Mouse (Mus musculus) myocyte (in vitro differentiated cells): ENCODE measurements around the gene Vamp5. TPM values are rescaled to one million over a fixed set of nuclear protein-coding genes. Genes with fewer than 3 reads are reported as not detected.

Experiments
- H3K27me3 ChIP-seq: one replicate; pipeline ENCODE4 v1.6.1; 2011; ENCODE audit not compliant: control insufficient read depth, insufficient read depth, insufficient read length
- H3K36me3 ChIP-seq: one replicate; pipeline ENCODE4 v1.6.1; 2011; ENCODE audit not compliant: control insufficient read depth, insufficient read depth
- H3K4me2 ChIP-seq: one replicate; pipeline ENCODE4 v1.6.1; 2011; ENCODE audit warnings: low read depth, control low read depth
- H3K4me3 ChIP-seq: one replicate; pipeline ENCODE4 v1.5.1; 2011; ENCODE audit warnings: mild to moderate bottlenecking, control low read depth, moderate library complexity
- H3K79me2 ChIP-seq: one replicate; pipeline ENCODE4 v1.6.1; 2011; ENCODE audit not compliant: control insufficient read depth, insufficient read depth
- H3ac ChIP-seq: one replicate; pipeline ENCODE4 v1.6.1; 2011; ENCODE audit not compliant: control insufficient read depth, insufficient read length
- CEBPB ChIP-seq: IDR thresholded peaks from 2 replicates; pipeline ENCODE4 v1.6.1; 2011; ENCODE audit warnings: mild to moderate bottlenecking, moderate library complexity; ENCODE audit not compliant: poor library complexity, insufficient read depth, severe bottlenecking
- E2F4 ChIP-seq: IDR thresholded peaks from one replicate; pipeline ENCODE4 v1.6.1; 2011; ENCODE audit warnings: mild to moderate bottlenecking, control low read depth, moderate library complexity; ENCODE audit not compliant: insufficient read depth
- MAX ChIP-seq: IDR thresholded peaks from one replicate; pipeline ENCODE4 v1.6.1; 2011; ENCODE audit warnings: low read depth, mild to moderate bottlenecking, control low read depth
- MYOD1 ChIP-seq, 3 experiments: IDR thresholded peaks; one replicate each; pipeline ENCODE4 v1.6.1; 2011; ENCODE audit warnings: control low read depth in 2 of 3, low read depth in 2 of 3, mild to moderate bottlenecking in 2 of 3, moderate library complexity in 1 of 3; ENCODE audit not compliant: insufficient read length in 2 of 3, control insufficient read depth in 1 of 3
- MYOG ChIP-seq, 3 experiments: IDR thresholded peaks; one replicate each; pipeline ENCODE4 v1.6.1; 2011; ENCODE audit warnings: control low read depth in 2 of 3, low read depth in 2 of 3, mild to moderate bottlenecking in 2 of 3; ENCODE audit not compliant: insufficient read length in 2 of 3, control insufficient read depth in 1 of 3, insufficient read depth in 1 of 3
- POLR2A ChIP-seq: IDR thresholded peaks from one replicate; pipeline ENCODE4 v1.6.1; 2011; ENCODE audit warnings: low read depth, mild to moderate bottlenecking, control low read depth, moderate library complexity; ENCODE audit not compliant: insufficient read length
- POLR2AphosphoS2 ChIP-seq: IDR thresholded peaks from one replicate; pipeline ENCODE4 v1.6.1; 2011; ENCODE audit warnings: low read depth, control low read depth; ENCODE audit not compliant: insufficient read length
- REST ChIP-seq: IDR thresholded peaks from one replicate; pipeline ENCODE4 v1.6.1; 2011; ENCODE audit warnings: mild to moderate bottlenecking, control low read depth, moderate library complexity; ENCODE audit not compliant: insufficient read depth, insufficient read length
- SRF ChIP-seq: IDR thresholded peaks from one replicate; pipeline ENCODE4 v1.6.1; 2011; ENCODE audit warnings: low read depth; ENCODE audit not compliant: control insufficient read depth, insufficient read length
- TCF12 ChIP-seq: IDR thresholded peaks from one replicate; pipeline ENCODE4 v1.6.1; 2011; ENCODE audit warnings: mild to moderate bottlenecking, control low read depth; ENCODE audit not compliant: poor library complexity, insufficient read depth, severe bottlenecking
- TCF3 ChIP-seq: IDR thresholded peaks from one replicate; pipeline ENCODE4 v1.6.1; 2011; ENCODE audit warnings: low read depth, control low read depth; ENCODE audit not compliant: insufficient read length
- USF1 ChIP-seq: IDR thresholded peaks from one replicate; pipeline ENCODE4 v1.6.1; 2011; ENCODE audit warnings: low read depth, mild to moderate bottlenecking, control low read depth, moderate library complexity
- polyA plus RNA-seq: library from polyadenylated mRNA; unstranded; fragments of >200 nt; fragmentation: generic; extraction: Trizol; gene quantifications from one replicate; pipeline ENCODE4 v1.2.1, GENCODE M21; 2012; ENCODE audit warnings: missing spikeins

The Vamp5 gene
- polyA plus RNA-seq, 1 experiment: 544 TPM

DNA sequence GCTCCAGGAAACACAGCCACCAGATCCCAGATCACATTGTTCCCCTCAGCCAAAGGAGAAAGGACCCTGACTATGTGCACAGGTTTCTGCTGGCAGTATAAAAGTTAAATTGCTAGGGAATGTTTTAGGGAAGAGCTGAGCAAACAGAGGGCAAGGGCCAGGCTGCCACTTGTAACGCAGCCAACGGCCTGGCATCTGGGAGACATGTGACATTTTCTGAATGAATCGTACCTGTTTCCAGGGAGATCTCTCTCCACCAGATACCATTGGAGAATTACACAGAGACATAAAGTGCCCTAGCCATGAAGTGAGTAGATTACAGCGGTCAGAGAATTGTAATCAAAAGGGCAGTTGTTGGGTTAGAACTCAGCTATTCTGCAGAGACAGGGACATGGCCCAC, 7.1 kb downstream of the Vamp5 start:
- H3K4me2 ChIP-seq: peak overlapping the region; percentile 93
- H3K4me3 ChIP-seq: no peak overlapping the region
- H3K79me2 ChIP-seq: peaks cover 14% of the 10 kb centered on the region
- no peak overlapping the region for H3ac ChIP-seq
- TF ChIP-seq MYOG (IDR thresholded peaks at IDR 0.05; ENCODE audit: control insufficient read depth in 1 of 3, insufficient read depth in 1 of 3, insufficient read length in 2 of 3, low read depth in 2 of 3) (no peak), USF1 (no peak), E2F4 (no peak), SRF (no peak), POLR2A (no peak), MYOD1 (IDR thresholded peaks at IDR 0.05; ENCODE audit: control insufficient read depth in 1 of 3, insufficient read length in 2 of 3, low read depth in 2 of 3) (no peak), MAX (no peak), POLR2AphosphoS2 (no peak), CEBPB (no peak), TCF12 (no peak), TCF3 (no peak), REST (no peak)
- H3K27me3 ChIP-seq: no peaks in the 10 kb centered on the region
- peaks cover 8% of the 10 kb centered on the region for H3K36me3 ChIP-seq

DNA sequence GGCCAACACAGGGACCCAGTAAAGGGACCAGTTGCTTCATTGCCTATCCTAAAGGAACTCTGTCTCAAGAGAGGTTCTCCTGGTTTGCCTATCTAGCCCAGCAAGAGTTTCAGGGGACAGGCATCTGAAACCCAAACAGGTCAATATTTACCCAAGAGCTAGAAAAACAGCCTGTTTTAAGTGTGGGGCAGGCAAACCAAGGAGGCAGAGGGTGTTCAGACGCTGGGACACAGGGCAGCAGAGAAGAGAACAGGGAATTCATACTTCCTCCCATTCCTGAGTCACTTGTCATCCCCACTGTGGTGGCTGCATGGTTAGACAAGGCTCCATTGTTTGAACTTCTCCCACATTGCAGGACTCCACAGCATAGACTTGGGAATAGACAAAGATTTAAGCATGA, 8.7 kb downstream of the Vamp5 start:
- TF ChIP-seq POLR2AphosphoS2: peak; percentile 22
- TF ChIP-seq TCF3: no peak
- no peak for TF ChIP-seq E2F4
- TF ChIP-seq REST: no peak
- H3ac ChIP-seq: no peak overlapping the region
- H3K79me2 ChIP-seq: peaks cover 7% of the 10 kb centered on the region
- H3K4me3 ChIP-seq: no peak overlapping the region
- H3K27me3 ChIP-seq: no peaks in the 10 kb centered on the region
- peaks cover 8% of the 10 kb centered on the region for H3K36me3 ChIP-seq
- H3K4me2 ChIP-seq: peak overlapping the region; percentile 93

DNA sequence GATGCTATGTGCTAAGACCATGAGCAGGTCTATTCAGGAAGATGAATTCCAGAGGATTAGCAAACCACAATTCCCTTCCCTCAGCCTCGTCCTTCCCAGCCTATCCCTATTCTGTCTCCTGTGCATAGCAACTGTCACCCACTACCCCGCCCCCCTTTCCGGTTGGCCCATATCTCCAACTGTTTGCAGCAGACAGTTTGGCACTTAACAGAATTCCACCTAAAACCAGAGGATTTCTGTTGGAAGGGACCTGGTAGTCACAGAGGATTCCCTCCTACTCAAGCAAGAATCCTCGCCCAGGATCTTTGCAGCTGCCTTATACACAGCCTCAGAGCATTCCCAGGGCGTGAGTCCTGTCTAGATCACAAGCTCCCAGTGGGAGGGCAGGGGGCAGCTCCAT, 9.1 kb downstream of the Vamp5 start:
- TF ChIP-seq TCF12: peak; percentile 38
- no peak for TF ChIP-seq SRF
- 0 out of 2 replicates have a peak, but pooled peaks have one; percentile 57 for TF ChIP-seq CEBPB
- TF ChIP-seq MYOG (IDR thresholded peaks at IDR 0.05; ENCODE audit: control insufficient read depth in 1 of 3, insufficient read depth in 1 of 3, insufficient read length in 2 of 3, low read depth in 2 of 3): peak in 2 of 3 experiments; percentile 41 to 79
- TF ChIP-seq POLR2AphosphoS2: no peak
- TF ChIP-seq POLR2A: no peak
- no peak for TF ChIP-seq REST
- TF ChIP-seq TCF3: no peak
- TF ChIP-seq USF1: no peak
- no peak for TF ChIP-seq MAX
- peak in 2 of 3 experiments; percentile 50 to 65 for TF ChIP-seq MYOD1 (IDR thresholded peaks at IDR 0.05; ENCODE audit: control insufficient read depth in 1 of 3, insufficient read length in 2 of 3, low read depth in 2 of 3)
- no peak for TF ChIP-seq E2F4
- peaks cover 8% of the 10 kb centered on the region for H3K36me3 ChIP-seq
- H3K79me2 ChIP-seq: peaks cover 6% of the 10 kb centered on the region

DNA sequence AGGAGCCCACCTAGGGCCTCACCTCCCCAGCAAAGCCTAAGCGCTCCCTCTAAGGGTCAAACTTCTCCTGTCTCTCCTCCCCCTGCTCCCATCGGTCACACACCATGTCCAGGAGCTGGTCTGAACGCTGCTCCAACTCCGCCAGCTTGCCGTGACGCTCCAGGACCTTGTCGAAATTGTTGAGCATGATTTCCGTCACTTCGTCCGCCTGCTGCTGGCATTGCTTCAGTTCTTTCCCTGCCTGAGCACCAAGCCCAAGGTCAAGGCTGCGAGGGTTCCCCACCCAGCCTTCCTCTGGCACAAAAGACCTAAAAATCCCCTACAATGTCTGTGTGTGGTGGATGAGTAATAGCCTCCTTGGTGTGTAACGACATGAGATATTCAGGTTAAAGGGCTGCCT, 10.2 kb downstream of the Vamp5 start:
- no peaks in the 10 kb centered on the region for H3K27me3 ChIP-seq
- TF ChIP-seq CEBPB: no peak
- no peak for TF ChIP-seq SRF
- peak; percentile 70 for TF ChIP-seq POLR2AphosphoS2
- peak overlapping the region; percentile 93 for H3K4me2 ChIP-seq
- H3ac ChIP-seq: no peak overlapping the region
- peaks cover 8% of the 10 kb centered on the region for H3K36me3 ChIP-seq
- no peak overlapping the region for H3K4me3 ChIP-seq
- H3K79me2 ChIP-seq: peaks cover 4% of the 10 kb centered on the region

More for the DNA sequence above, 9.1 kb downstream of the Vamp5 start:
- no peaks in the 10 kb centered on the region for H3K27me3 ChIP-seq
- no peak overlapping the region for H3K4me3 ChIP-seq
- peak overlapping the region; percentile 93 for H3K4me2 ChIP-seq
- H3ac ChIP-seq: no peak overlapping the region

DNA sequence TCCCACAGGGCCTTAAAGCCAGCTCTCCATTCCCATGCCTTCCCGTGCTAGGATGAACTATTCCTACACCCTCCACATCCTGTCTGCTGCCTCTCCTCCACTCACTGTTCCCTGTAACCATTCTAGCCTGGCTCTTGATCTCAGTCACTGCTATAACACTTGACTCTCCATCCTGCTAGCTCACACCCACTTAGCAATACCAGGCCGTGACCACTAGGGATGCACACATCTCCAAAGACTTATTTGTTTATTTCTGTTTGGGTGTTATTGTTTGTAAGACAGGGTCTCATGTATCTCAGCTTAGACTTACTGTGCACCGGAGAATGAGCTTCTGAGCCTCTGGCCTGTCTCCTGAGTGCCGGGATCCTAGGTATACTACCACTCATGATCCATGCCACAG, 10.7 kb downstream of the Vamp5 start:
- peaks cover 8% of the 10 kb centered on the region for H3K36me3 ChIP-seq
- no peak overlapping the region for H3ac ChIP-seq
- no peaks in the 10 kb centered on the region for H3K27me3 ChIP-seq
- H3K4me2 ChIP-seq: peak overlapping the region; percentile 93
- no peak overlapping the region for H3K4me3 ChIP-seq
- H3K79me2 ChIP-seq: peaks cover 1% of the 10 kb centered on the region
- TF ChIP-seq POLR2A (no peak), USF1 (no peak), REST (no peak), MYOD1 (IDR thresholded peaks at IDR 0.05; ENCODE audit: control insufficient read depth in 1 of 3, insufficient read length in 2 of 3, low read depth in 2 of 3) (no peak), POLR2AphosphoS2 (no peak), MYOG (IDR thresholded peaks at IDR 0.05; ENCODE audit: control insufficient read depth in 1 of 3, insufficient read depth in 1 of 3, insufficient read length in 2 of 3, low read depth in 2 of 3) (no peak), TCF12 (no peak), E2F4 (no peak), SRF (no peak), TCF3 (no peak), MAX (no peak), CEBPB (no peak)
